15 mouse cellular contexts compared by ENCODE assay signal in genomic region chr6:96935776-96936175, GRCm38 (mm10).
"Had no signal": no experiment of that assay in that cellular context is flagged by ENCODE, and none has a peak within 500 bp of the region (broad histone marks: within the 10 kb centered on the region; RNA-seq: fewer than 3 reads in every experiment).

No protein-coding gene starts in this region.

- H3K9me3 ChIP-seq: neural tube, embryonic 15.5 days; stomach, embryonic 15.5 days had no signal

- H3K4me1 ChIP-seq: neural tube, embryonic 15.5 days; stomach, embryonic 15.5 days had no signal

- DNase-seq: retina, postnatal 1 day; right cerebral cortex, adult 18-20 months; right cerebral cortex, postnatal 14 days; right cerebral cortex, postnatal 25 days; right cerebral cortex, postnatal 4 days; spleen, adult 18-20 months; thymus, adult 18-20 months; thymus, adult 2 months; thymus, postnatal 14 days; thymus, postnatal 25 days; thymus, postnatal 36 days; thymus, postnatal 4 days had no signal

- H3K36me3 ChIP-seq: neural tube, embryonic 15.5 days; stomach, embryonic 15.5 days had no signal

- H3K4me3 ChIP-seq: neural tube, embryonic 15.5 days; stomach, embryonic 15.5 days had no signal

- H3K9ac ChIP-seq: neural tube, embryonic 15.5 days; stomach, embryonic 15.5 days had no signal

- H3K4me2 ChIP-seq: neural tube, embryonic 15.5 days; stomach, embryonic 15.5 days had no signal

- H3K27me3 ChIP-seq: neural tube, embryonic 15.5 days; stomach, embryonic 15.5 days had no signal

- H3K27ac ChIP-seq: neural tube, embryonic 15.5 days; stomach, embryonic 15.5 days; stomach, postnatal 0 days had no signal
